Mouse (Mus musculus): ENCODE measurements around the gene Dnah14. TPM values are rescaled to one million over a fixed set of nuclear protein-coding genes. Genes with fewer than 3 reads are reported as not detected.
A peak's percentile ranks its signal among the peaks of the same experiment; 100 is the strongest.
"Not testable (repeated sequence)": the region's sequence is repeated elsewhere in the genome, so short reads cannot be mapped to it uniquely, and the experiment has no call there.

Gene Dnah14
- total and polyA plus RNA-seq, 2 experiments from 2014 or later, result 0.10 to 0.68 TPM

GRCm38 (mm10) chr1:181733517-181733916, 157.2 kb downstream of the Dnah14 start:
- no peak overlapping the region for H3K4me3 ChIP-seq (ENCODE audit: low read depth, low read length)
- TF ChIP-seq CTCF (IDR thresholded peaks at IDR 0.05; ENCODE audit: low read depth), result no peak
- H3K9me3 ChIP-seq (ENCODE audit: low read length), result no peaks in the 10 kb centered on the region
- H3K27ac ChIP-seq (ENCODE audit: low read depth, low read length), result no peak overlapping the region
- ATAC-seq (no peak), DNase-seq (no peak)
- H3K9ac ChIP-seq, result no peak overlapping the region
- H3K4me1 ChIP-seq (ENCODE audit: insufficient read depth), result no peaks in the 10 kb centered on the region
- no peaks in the 10 kb centered on the region for H3K27me3 ChIP-seq (ENCODE audit: insufficient read depth, low read length)
- H3K36me3 ChIP-seq (ENCODE audit: insufficient read depth), result no peaks in the 10 kb centered on the region
- H3K4me2 ChIP-seq (ENCODE audit: low read depth), result no peak overlapping the region
- WGBS, result 88% methylated on average over 5 of the region's 5 CpGs

- Histone ChIP-seq H3K9ac (no peak overlapping the region), H3K36me3 (ENCODE audit: insufficient read depth) (no peaks in the 10 kb centered on the region)
- DNase-seq, result no peak
Observed at GRCm38 (mm10) chr1:181740259-181740658, 163.9 kb downstream of the Dnah14 start.

GRCm38 (mm10) chr1:181742251-181742885, 166.0 kb downstream of the Dnah14 start:
- DNase-seq, result no peak
- Histone ChIP-seq H3K27me3 (ENCODE audit: insufficient read depth, low read length) (no peaks in the 10 kb centered on the region), H3K9ac (no peak overlapping the region), H3K9me3 (ENCODE audit: low read length) (no peaks in the 10 kb centered on the region), H3K4me2 (ENCODE audit: low read depth) (no peak overlapping the region), H3K4me1 (ENCODE audit: insufficient read depth) (no peaks in the 10 kb centered on the region), H3K4me3 (ENCODE audit: low read depth, low read length) (no peak overlapping the region), H3K36me3 (ENCODE audit: insufficient read depth) (no peaks in the 10 kb centered on the region), H3K27ac (ENCODE audit: low read depth, low read length) (no peak overlapping the region)
- peak; percentile 54; the same call in 1 of the 2 replicates for ATAC-seq
- TF ChIP-seq CTCF (IDR thresholded peaks at IDR 0.05; ENCODE audit: low read depth), result no peak
- 42% methylated on average over 4 of the region's 4 CpGs for WGBS

More at GRCm38 (mm10) chr1:181740259-181740658, 163.9 kb downstream of the Dnah14 start:
- TF ChIP-seq CTCF (IDR thresholded peaks at IDR 0.05; ENCODE audit: low read depth), result no peak
- Histone ChIP-seq H3K4me1 (ENCODE audit: insufficient read depth) (no peaks in the 10 kb centered on the region), H3K4me2 (ENCODE audit: low read depth) (no peak overlapping the region), H3K27ac (ENCODE audit: low read depth, low read length) (no peak overlapping the region), H3K27me3 (ENCODE audit: insufficient read depth, low read length) (no peaks in the 10 kb centered on the region), H3K4me3 (ENCODE audit: low read depth, low read length) (no peak overlapping the region), H3K9me3 (ENCODE audit: low read length) (no peaks in the 10 kb centered on the region)
- no peak for ATAC-seq
- 45% methylated on average over 5 of the region's 5 CpGs for WGBS

DNA sequence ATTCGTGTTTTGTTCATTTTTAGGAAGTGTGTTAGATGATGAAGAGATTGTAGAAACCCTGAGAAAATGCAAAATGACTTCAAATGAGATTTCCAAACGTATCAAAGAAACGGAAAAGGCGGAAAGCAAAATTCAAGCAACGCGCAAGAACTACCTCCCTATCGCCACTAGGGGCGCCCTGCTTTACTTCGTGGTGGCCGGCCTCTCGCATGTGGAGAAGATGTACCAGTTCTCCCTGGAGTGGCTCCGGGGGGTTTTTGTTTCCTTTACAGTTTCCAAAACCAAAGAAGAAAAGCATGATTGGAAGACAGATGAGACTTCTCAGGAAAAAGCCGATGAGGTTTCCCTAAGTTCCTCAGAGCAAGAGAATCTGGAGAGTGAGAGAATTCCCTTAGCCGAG, 193.0 kb downstream of the Dnah14 start:
- H3K4me2 ChIP-seq (ENCODE audit: low read depth), result no peak overlapping the region
- H3K27me3 ChIP-seq (ENCODE audit: insufficient read depth, low read length), result no peaks in the 10 kb centered on the region
- H3K4me1 ChIP-seq (ENCODE audit: insufficient read depth), result no peaks in the 10 kb centered on the region
- TF ChIP-seq CTCF (IDR thresholded peaks at IDR 0.05; ENCODE audit: low read depth), result peak; percentile 47
- H3K36me3 ChIP-seq (ENCODE audit: insufficient read depth), result no peaks in the 10 kb centered on the region
- 59% methylated on average over 14 of the region's 14 CpGs for WGBS
- no peak overlapping the region for H3K9ac ChIP-seq
- no peak overlapping the region for H3K4me3 ChIP-seq (ENCODE audit: low read depth, low read length)
- ATAC-seq (no peak), DNase-seq (no peak)
- no peak overlapping the region for H3K27ac ChIP-seq (ENCODE audit: low read depth, low read length)
- H3K9me3 ChIP-seq (ENCODE audit: low read length), result no peaks in the 10 kb centered on the region

DNA sequence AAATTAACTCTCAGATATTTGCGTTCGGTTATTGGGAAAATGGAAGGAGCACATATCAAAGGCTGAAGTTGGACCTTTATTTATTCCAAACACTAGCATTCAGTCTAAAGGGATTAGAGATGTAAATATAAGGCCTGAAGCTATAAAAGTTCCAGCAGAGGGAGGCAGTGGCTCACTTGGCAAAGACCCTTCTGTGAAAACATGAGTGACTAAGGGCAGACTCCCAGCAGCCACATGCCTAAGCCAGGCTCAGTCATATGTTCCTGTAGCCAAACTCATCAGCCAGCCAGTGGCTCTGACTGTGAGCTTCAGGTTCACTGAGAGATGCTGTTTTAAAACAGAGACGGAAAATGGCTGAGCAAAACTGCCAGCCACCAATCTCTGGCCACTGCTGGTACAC, 195.5 kb downstream of the Dnah14 start:
- H3K9ac ChIP-seq, result no peak overlapping the region
- DNase-seq (no peak), ATAC-seq (no peak)
- H3K4me1 ChIP-seq (ENCODE audit: insufficient read depth), result no peaks in the 10 kb centered on the region
- H3K27ac ChIP-seq (ENCODE audit: low read depth, low read length), result no peak overlapping the region
- no peaks in the 10 kb centered on the region for H3K27me3 ChIP-seq (ENCODE audit: insufficient read depth, low read length)
- WGBS, result 94% methylated on average over 3 of the region's 3 CpGs
- 0 out of 2 replicates have a peak, but pooled peaks have one; percentile 4 for TF ChIP-seq CTCF (IDR thresholded peaks at IDR 0.05; ENCODE audit: low read depth)
- H3K4me3 ChIP-seq (ENCODE audit: low read depth, low read length), result no peak overlapping the region
- H3K9me3 ChIP-seq (ENCODE audit: low read length), result no peaks in the 10 kb centered on the region
- no peaks in the 10 kb centered on the region for H3K36me3 ChIP-seq (ENCODE audit: insufficient read depth)
- H3K4me2 ChIP-seq (ENCODE audit: low read depth), result no peak overlapping the region

- Histone ChIP-seq H3K4me2 (ENCODE audit: low read depth) (no peak overlapping the region), H3K9me3 (ENCODE audit: low read length) (no peaks in the 10 kb centered on the region), H3K27ac (ENCODE audit: low read depth, low read length) (no peak overlapping the region), H3K27me3 (ENCODE audit: insufficient read depth, low read length) (no peaks in the 10 kb centered on the region), H3K9ac (no peak overlapping the region), H3K4me3 (ENCODE audit: low read depth, low read length) (no peak overlapping the region), H3K4me1 (ENCODE audit: insufficient read depth) (no peaks in the 10 kb centered on the region), H3K36me3 (ENCODE audit: insufficient read depth) (no peaks in the 10 kb centered on the region)
- no peak for TF ChIP-seq CTCF (IDR thresholded peaks at IDR 0.05; ENCODE audit: low read depth)
- WGBS, result 50% methylated on average over 1 of the region's 1 CpGs
- ATAC-seq (no peak), DNase-seq (no peak)
Observed at GRCm38 (mm10) chr1:181776541-181776940, 200.2 kb downstream of the Dnah14 start.

DNA sequence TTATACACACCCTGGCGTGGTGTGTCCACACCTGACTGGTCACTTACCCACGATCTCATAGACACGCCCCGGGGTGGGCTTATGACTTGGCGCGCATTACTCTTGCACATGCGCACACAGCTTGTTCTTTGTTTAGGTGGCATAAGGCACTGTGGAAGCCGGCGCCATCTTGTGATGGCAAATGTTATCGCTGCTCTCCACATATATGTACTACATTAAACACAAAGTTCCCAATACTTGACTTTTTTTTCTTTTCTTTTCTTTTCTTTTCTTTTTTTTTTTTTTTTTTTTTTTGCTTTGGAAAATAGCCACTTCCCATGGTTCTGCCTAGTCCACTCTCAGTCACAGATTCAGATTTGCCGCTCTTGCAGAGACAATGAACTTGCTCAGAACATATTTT, 206.2 kb downstream of the Dnah14 start:
- H3K27ac ChIP-seq (ENCODE audit: low read depth, low read length); H3K4me2 ChIP-seq (ENCODE audit: low read depth); ATAC-seq; H3K4me3 ChIP-seq (ENCODE audit: low read depth, low read length); DNase-seq; H3K27me3 ChIP-seq (ENCODE audit: insufficient read depth, low read length); H3K36me3 ChIP-seq (ENCODE audit: insufficient read depth); H3K9me3 ChIP-seq (ENCODE audit: low read length); H3K4me1 ChIP-seq (ENCODE audit: insufficient read depth); H3K9ac ChIP-seq: not testable (repeated sequence)
- 94% methylated on average over 11 of the region's 11 CpGs for WGBS

All from forebrain, postnatal 0 days (tissue).